Mouse (Mus musculus) induced T-regulatory cell, adult 2 months (primary cell): Measurements from ENCODE around the gene Elavl4.

Source experiments
- DNase-seq: peaks from one replicate; pipeline ENCODE4 v3.0.0-alpha.2; 2012; ENCODE audit warnings: low read depth

The Elavl4 gene

GRCm38 (mm10) chr4:110165217-110165616 lies 186.5 kb downstream of the Elavl4 start:
- DNase-seq: no peak

GRCm38 (mm10) chr4:110161600-110161999 lies 190.1 kb downstream of the Elavl4 start:
- DNase-seq: no peak

- no peak for DNase-seq
Observed at GRCm38 (mm10) chr4:110157515-110158159, 194.1 kb downstream of the Elavl4 start.

- DNase-seq: no peak
Observed at GRCm38 (mm10) chr4:110155954-110156353, 195.8 kb downstream of the Elavl4 start.
